Mouse (Mus musculus) liver, embryonic 14.5 days (tissue): ENCODE results near the gene 4931406C07Rik.

Source experiments
- CTCF ChIP-seq: IDR thresholded peaks from 2 replicates; pipeline ENCODE4 v1.5.1; 2016; ENCODE audit warnings: antibody characterized with exemption, low read depth, control low read depth
- EP300 ChIP-seq: IDR thresholded peaks from 2 replicates; pipeline ENCODE4 v1.6.1; 2016; ENCODE audit warnings: antibody characterized with exemption, low read depth

DNA sequence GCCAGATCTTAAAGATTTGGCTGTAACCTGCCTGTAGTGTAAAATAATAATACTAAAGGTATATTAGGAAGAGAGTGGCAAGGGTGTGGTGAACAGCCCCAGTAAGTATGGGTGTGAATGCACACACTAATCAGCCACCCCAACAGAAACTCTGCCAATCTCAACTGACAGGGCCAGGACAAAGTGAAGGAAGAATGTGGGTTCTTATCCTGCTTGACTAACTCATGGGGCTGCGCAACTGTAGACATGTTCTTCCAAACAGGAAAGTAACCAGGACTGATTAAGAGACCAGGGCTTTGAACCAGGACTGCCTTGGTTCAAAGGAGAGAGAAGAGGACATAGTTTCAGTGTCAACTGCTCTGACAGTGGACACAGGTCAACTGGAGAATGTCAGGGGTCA lies 64.1 kb downstream of the 4931406C07Rik start:
- TF ChIP-seq CTCF, result no peak
- no peak for TF ChIP-seq EP300
